Mouse (Mus musculus) c-Kit-negative CD71-positive TER-119-positive erythroid progenitor cells, embryonic 14.5 days (primary cell): ENCODE results near the gene Hist1h3f.
"Not testable (repeated sequence)": the region's sequence is repeated elsewhere in the genome, so short reads cannot be mapped to it uniquely, and the experiment has no call there.

ENCODE experiments used
- DNase-seq: peaks from one replicate; pipeline ENCODE4 v3.0.0-alpha.2; 2013; ENCODE audit warnings: low read depth, low spot score

The Hist1h3f gene

DNA sequence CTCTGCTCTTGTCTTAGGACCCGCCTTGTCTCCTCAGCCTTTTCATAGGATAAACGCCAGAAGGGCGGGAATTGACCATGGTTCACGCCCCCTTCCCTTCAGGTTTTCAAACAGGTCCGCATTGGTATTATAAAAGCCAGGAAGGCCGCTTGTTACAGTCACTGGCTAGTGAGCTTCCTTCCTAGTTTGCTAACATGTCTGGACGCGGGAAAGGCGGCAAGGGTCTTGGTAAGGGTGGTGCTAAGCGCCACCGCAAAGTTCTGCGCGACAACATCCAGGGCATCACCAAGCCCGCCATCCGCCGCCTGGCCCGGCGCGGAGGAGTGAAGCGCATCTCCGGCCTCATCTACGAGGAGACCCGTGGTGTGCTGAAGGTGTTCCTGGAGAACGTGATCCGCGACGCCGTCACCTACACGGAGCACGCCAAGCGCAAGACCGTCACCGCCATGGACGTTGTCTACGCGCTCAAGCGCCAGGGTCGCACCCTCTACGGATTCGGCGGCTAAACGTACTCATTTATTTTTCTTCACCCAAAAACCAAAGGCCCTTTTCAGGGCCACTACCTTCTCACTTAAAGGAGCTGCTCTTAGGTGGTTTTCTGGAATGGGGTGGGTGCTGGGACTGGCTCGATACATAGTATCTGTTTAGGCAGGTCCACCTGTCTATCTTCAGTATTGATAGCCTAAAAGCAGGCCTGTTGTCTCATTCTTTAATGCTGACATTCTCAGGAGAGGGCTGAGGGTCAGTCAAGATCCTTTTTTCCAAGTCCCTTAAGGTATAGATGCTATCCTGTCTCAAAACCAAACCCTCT, 37.8 kb downstream of the Hist1h3f start, which contains the start of gene Hist1h4d:
Gene Hist1h4d (plus strand): TSS at position 191 of the 811 bp plus-strand sequence.
- DNase-seq, result peak; percentile 95

DNA sequence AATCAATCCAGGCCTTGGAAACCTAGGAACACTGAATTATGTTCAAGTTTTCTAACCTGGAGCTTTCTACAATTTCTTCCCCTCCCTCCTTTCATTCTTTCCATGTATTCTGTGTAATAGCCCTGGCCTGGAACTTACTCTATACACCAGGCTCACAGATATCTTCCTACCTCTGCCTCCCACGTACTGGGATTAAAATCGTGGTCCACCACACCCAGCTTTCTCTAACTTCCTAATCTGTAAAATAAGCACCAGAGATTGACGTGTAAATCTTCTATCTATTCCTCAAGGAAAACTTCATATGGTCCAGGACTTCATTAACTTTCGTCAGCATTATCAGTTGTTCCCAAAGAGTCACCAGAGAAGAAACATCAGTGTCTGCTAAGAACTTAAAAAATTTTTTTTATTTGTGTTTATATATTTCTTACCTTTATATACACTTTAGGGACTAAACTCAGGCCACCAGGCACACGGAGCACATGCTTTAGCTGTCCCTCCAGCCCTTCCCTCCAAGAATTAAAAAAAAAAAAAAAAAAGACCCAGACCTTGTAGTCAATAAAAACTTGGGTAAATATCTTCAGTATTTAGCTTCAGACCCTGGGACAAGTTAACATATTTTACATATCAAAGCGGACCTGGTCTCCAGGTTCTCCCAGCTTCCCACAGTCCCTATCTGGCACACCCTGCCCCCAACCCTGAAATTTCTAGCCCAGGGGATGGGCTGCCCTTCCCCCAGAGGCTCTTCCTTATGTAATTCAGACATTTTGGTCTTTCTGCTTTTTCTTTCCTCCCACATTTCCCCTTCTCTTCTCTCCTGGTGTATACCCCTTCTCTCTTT, 38.6 kb downstream of the Hist1h3f start:
- no peak for DNase-seq

DNA sequence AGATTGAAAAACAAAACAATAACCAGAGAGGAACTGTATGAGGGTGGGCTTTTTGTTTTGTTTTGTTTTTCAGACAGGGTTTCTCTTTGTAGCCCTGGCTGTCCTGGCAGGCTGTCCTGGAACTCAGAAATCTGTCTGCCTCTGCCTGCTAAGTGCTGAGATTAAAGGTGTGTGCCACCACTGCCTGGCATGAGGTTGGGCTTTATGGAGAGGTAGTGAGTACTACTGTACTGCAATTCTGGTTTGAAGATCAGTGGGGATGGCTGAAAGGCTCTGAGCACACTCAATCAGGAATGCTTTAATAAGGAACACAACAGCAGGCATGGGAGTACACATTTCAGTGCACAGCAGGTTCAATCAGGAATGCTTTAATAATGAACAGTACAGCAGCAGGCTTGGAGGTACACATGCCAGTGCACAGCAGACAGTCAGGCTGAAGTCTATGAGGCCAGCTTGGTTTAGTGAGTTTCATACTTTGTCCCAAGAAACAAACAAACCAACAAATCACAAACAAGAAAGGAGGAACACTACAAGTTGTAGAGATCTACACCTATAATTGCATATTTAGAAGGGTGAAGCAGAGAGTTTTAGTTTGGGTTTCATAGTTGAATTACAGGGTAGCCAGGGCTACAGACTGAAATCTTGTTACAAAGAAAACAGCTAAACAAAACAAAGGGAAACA, 39.7 kb downstream of the Hist1h3f start:
- no peak for DNase-seq

DNA sequence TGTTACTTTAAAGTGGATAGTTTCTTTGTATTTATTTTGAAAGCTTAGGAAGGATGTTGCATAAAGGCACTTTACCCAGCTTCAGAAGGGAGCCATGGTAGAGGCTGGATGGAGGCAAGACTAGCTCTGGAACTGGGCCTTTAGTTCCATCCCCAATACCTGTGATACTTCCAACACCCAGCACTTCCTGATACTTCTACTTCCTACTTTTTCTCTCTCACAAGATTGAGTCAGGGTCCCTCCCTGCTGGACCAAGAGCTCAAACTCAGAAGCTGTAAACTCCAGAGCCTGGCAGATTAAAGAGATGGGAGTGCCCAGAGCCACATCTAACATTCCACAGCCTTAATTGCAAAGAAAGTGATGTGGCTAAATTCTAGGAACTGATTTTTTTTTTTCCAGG, 40.5 kb downstream of the Hist1h3f start:
- DNase-seq, result peak; percentile 37

DNA sequence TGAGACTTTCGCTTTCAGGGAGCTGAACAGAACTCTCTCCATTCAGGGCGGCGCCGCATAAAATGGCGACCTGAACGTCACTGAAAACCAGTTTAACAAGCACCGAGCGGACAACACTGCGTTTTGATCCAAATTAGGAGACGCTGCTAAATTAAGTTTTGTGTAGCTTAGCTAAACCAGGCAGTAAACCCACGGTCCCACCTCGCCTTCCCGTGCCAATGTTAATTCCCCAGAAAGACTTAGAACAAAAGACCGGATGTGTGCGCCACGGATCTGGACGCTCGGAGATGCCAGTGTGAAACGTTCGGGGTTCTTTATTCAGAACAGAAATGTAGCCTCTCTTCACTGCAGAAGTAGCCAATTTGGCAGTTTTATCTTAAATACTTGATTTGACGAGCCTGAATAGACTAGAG, 41.2 kb downstream of the Hist1h3f start:
- peak; percentile 79 for DNase-seq

- peak; percentile 93 for DNase-seq
Measured at GRCm38 (mm10) chr13:23585442-23586098, 41.7 kb downstream of the Hist1h3f start.

GRCm38 (mm10) chr13:23586099-23586939, 42.5 kb downstream of the Hist1h3f start:
- DNase-seq, result peak; percentile 60

DNA sequence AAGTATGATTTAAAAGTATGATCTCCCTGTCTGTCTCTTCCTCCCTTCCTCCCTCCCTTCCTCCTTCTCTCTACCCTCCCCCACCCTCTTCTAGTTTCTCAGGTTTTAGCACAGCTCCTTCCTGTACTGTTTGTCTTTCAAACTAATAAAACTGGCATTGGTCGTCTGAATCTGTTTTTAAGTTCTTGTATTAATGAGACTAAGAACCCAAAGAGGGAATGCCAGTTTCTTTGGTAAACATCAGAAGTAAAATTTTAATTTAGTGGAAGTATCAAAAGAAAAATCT, 43.0 kb downstream of the Hist1h3f start:
- DNase-seq, result peak; percentile 42

DNA sequence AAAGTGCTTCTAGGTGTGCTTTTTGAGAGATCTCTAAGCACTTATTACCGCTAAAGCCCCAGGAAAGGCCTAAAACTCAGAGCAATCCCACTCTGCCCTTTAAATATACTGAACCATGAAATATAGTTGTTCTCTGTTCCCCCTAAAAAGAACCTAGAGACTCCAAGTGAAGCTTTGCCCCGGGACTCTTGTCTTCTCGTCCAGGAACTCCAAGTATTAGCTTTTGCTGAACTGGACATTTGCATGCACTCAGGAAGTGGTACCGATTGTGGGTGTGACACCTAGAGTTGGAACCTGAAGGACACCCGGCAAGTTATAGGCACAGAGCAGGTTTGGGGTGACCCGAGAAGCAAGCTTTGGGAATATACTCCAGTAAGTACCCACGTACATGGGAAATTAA, 47.4 kb downstream of the Hist1h3f start:
- DNase-seq, result no peak

DNA sequence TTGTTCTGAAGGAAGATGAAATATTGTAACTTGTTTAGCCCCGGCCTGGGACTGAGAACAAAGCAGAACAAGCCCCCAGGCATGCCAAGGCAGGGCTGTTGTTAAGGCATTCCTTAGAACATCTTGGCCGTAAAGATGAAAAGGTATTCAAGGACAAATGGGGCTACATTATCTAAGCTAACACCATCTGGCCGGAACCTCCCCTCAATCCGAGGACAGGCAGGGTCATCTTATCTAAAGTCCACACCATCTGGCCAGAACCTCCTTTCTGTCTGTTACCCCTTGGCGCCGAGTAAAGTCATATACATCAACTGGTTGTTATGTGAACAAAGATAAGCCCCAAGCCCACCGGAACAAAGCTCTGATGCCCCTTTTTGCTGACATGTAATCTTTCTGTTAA, 48.0 kb downstream of the Hist1h3f start:
- not testable (repeated sequence) for DNase-seq

DNA sequence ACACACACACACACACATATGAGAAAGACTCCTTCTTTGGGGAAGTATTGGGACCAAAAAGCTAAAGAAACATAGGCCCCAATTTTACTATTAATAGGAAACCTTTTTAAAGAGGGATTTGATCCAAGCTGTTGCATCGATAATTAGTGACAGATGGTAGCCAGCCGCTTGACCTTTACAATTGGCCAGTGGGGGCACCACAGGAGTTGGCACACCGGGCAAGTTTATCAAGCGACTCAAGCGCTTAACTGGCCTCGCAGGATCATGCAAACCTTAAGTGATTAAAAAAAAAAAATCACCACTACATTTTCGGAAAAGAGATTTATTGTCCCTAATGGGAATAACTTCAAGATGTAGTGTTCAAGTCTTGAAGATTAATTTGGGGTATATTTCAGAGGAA, 48.8 kb downstream of the Hist1h3f start:
- no peak for DNase-seq

- DNase-seq, result no peak
Measured at GRCm38 (mm10) chr13:23593051-23593770, 49.4 kb downstream of the Hist1h3f start.
